Mouse (Mus musculus): ENCODE results near the gene Mlh1. TPM values are rescaled to one million over a fixed set of nuclear protein-coding genes. Genes with fewer than 3 reads are reported as not detected.

Mlh1 gene
- polyA plus RNA-seq, 2 experiments = 33.5 to 52.2 TPM

DNA sequence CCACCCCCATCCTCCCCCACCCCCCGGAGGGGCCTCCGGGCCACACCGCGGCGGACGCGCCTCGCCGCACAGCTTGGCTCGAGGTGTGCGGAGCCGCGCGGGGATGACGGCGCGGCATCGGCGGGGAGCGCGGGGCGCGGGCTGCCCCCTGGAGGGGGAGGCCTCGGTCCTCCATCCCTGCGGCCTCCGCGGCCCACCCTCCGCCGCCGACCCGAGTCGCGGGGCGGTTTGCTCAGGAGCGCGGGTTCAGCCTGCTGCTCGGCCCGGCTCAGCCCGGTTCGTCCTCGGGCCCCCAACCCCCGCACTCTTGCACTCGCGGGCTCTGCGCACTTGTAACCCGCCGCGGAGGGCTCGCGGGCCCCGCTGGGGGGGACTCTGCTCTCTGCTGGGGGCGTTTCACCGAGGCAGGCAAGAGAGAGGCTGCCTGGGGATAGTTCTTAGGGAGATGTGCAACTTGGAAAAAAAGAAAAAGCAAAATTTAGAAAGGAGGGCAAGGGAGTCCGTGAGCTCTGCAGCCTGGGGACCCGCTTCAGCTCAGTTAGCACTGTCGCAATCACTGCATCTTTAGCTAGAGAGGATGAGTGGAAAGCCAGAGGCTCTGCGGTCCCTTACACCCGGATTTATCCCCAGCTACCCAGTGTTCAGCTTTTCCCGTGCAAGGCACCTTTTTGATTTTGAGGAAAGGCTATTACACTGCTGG, 41.0 kb upstream of the Mlh1 start:
- ATAC-seq (ENCODE audit: low FRiP score, low read depth) = peak; percentile 34; the same call in 1 of the 2 replicates
- DNase-seq (ENCODE audit: low spot score) = no peak
- peak overlapping the region; percentile 47 for H3K9ac ChIP-seq (ENCODE audit: low read depth, low read length, severe bottlenecking)
- H3K4me2 ChIP-seq (replicated peaks; ENCODE audit: low read depth, low read length, severe bottlenecking) = peak overlapping the region; percentile 89
- H3K4me3 ChIP-seq (replicated peaks; ENCODE audit: low read length) = peak overlapping the region; percentile 51
- H3K27me3 ChIP-seq (ENCODE audit: control insufficient read depth, insufficient read depth, low read length) = peaks cover 55% of the 10 kb centered on the region
- H3K9me3 ChIP-seq (ENCODE audit: control insufficient read depth, low read length) = peaks cover 14% of the 10 kb centered on the region; the same call in 1 of the 2 replicates
- no peak for TF ChIP-seq POLR2A (IDR thresholded peaks at IDR 0.05; ENCODE audit: borderline replicate concordance, extremely low read depth, insufficient read depth, insufficient read length)
- H3K27ac ChIP-seq (replicated peaks; ENCODE audit: low read depth, low read length) = no peak overlapping the region
- H3K4me1 ChIP-seq (ENCODE audit: control insufficient read depth, insufficient read depth, low read length) = 0 out of 2 replicates have a peak, but pooled peaks cover 6% of the 10 kb centered on the region
- under 1% methylated on average over 35 of the region's 59 CpGs for WGBS
- H3K36me3 ChIP-seq (ENCODE audit: control insufficient read depth, insufficient read depth, low read length) = no peaks in the 10 kb centered on the region

DNA sequence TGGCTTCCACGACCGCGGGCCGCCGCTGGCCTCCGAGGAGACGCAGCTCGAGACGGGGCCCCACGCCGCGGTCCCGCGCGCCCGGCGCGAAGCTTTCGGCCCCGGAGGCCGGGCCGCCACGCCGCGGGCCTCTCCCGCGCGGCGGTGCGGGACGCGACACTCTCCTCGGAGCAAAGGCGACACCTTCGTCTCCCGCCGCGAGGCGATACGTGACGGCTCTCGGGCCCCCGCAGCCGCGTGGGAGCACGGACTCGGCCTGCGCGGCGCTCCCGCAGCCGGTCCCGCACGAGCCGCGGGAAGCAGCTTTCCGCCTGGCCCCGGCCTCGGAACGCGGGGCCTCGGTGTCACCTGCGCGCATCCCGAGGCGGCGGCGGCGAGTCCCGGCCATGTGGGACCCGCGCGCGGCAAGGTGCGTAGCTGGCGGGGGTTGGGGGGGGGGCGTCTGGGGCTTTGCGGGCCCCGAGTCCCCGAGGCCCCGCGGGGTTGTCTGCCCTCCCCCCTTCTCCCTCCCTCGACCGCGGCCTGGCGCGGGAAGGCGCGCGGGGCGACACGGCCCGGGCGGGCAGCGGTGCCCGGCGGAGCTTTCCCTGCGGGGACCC, 40.4 kb upstream of the Mlh1 start:
- Histone ChIP-seq H3K27ac (replicated peaks; ENCODE audit: low read depth, low read length) (no peak overlapping the region), H3K27me3 (ENCODE audit: control insufficient read depth, insufficient read depth, low read length) (peaks cover 55% of the 10 kb centered on the region)
- ATAC-seq (ENCODE audit: low FRiP score, low read depth) = peak; percentile 26; the same call in 1 of the 2 replicates

DNA sequence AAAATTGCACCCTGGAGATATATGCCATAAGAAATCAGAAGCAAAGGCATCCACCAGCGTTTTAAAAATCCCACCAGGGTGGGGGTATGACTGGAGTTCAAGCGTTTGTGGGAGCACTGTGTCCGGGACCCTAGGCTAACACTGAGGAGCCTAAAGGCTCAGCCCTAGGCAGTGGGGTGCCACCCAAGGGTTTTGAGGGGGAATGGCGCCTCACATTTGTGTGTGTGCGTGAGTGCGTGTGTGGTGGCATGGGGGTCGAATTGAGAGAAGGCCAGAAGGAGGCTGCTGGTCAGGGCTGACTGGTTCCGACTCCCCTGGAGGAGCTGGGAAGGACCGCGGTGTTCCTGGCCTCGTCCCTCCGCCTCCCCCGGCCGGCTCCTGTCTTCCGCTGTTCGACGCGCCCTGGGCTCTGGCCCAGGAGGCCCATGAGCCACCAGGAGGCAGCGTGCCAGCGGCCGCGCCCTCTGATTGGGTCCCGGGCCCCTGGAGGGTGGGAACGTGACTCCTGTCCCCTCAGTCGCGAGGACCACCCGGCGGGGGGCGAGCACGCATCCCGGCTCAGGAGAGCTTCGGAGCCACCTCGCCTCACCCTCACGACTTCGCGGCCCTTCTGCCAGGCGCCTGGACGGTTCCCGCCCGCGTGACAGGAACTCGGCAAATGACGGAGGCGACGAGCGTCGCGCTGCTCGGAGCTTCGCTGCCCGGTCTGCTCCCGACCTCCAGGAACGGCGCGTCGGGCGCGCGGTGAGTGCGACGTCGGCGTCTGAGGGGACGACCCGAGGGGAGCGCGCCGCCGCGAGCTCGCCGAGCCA, 39.6 kb upstream of the Mlh1 start, which contains the start of gene Trank1:
Gene Trank1 (plus strand): TSS at position 709 of the 812 bp plus-strand sequence.
- H3K4me1 ChIP-seq (ENCODE audit: control insufficient read depth, insufficient read depth, low read length) = 0 out of 2 replicates have a peak, but pooled peaks cover 6% of the 10 kb centered on the region
- H3K4me2 ChIP-seq (replicated peaks; ENCODE audit: low read depth, low read length, severe bottlenecking) = peak within 1 kb of the TSS; percentile 89
- no peak within 1 kb of the TSS for H3K27ac ChIP-seq (replicated peaks; ENCODE audit: low read depth, low read length)
- H3K36me3 ChIP-seq (ENCODE audit: control insufficient read depth, insufficient read depth, low read length) = no peaks in the 10 kb centered on the region
- peaks cover 55% of the 10 kb centered on the region for H3K27me3 ChIP-seq (ENCODE audit: control insufficient read depth, insufficient read depth, low read length)
- ATAC-seq (ENCODE audit: low FRiP score, low read depth) (no peak), DNase-seq (ENCODE audit: low spot score) (no peak)
- TF ChIP-seq POLR2A (IDR thresholded peaks at IDR 0.05; ENCODE audit: borderline replicate concordance, extremely low read depth, insufficient read depth, insufficient read length) = no peak
- 11% methylated on average over 62 of the region's 72 CpGs for WGBS
- peaks cover 14% of the 10 kb centered on the region; the same call in 1 of the 2 replicates for H3K9me3 ChIP-seq (ENCODE audit: control insufficient read depth, low read length)
- H3K4me3 ChIP-seq (replicated peaks; ENCODE audit: low read length) = peak within 1 kb of the TSS; percentile 51
- H3K9ac ChIP-seq (ENCODE audit: low read depth, low read length, severe bottlenecking) = peak within 1 kb of the TSS; percentile 47

More for the DNA sequence above, 40.4 kb upstream of the Mlh1 start:
- WGBS = 6% methylated on average over 21 of the region's 98 CpGs
- Histone ChIP-seq H3K4me2 (replicated peaks; ENCODE audit: low read depth, low read length, severe bottlenecking) (peak overlapping the region; percentile 89), H3K9me3 (ENCODE audit: control insufficient read depth, low read length) (peaks cover 14% of the 10 kb centered on the region; the same call in 1 of the 2 replicates), H3K4me3 (replicated peaks; ENCODE audit: low read length) (peak overlapping the region; percentile 51), H3K9ac (ENCODE audit: low read depth, low read length, severe bottlenecking) (peak overlapping the region; percentile 47), H3K4me1 (ENCODE audit: control insufficient read depth, insufficient read depth, low read length) (0 out of 2 replicates have a peak, but pooled peaks cover 6% of the 10 kb centered on the region), H3K36me3 (ENCODE audit: control insufficient read depth, insufficient read depth, low read length) (no peaks in the 10 kb centered on the region)
- TF ChIP-seq POLR2A (IDR thresholded peaks at IDR 0.05; ENCODE audit: borderline replicate concordance, extremely low read depth, insufficient read depth, insufficient read length) = no peak
- no peak for DNase-seq (ENCODE audit: low spot score)

DNA sequence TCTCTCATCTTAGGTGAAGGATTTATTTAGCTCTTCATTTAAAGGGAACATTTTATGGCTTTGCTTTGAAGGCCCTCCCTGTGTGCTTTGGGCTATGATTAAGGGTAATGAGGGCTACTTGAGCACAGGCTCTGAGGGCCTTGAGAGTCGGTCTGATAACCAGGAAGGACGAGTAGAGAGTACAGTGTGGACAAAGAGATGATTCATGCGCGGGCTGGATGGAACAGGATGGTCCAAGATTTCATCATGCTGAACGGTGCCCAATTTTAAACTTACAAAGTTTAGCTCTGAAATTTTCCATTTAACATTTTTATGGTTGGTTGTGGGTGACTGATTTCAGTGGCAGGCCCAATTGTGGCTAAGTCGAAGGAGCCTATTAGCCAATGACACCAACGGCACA, 34.6 kb upstream of the Mlh1 start:
- Histone ChIP-seq H3K9ac (ENCODE audit: low read depth, low read length, severe bottlenecking) (no peak overlapping the region), H3K4me3 (replicated peaks; ENCODE audit: low read length) (no peak overlapping the region), H3K4me1 (ENCODE audit: control insufficient read depth, insufficient read depth, low read length) (0 out of 2 replicates have a peak, but pooled peaks cover 1% of the 10 kb centered on the region), H3K9me3 (ENCODE audit: control insufficient read depth, low read length) (peaks cover 13% of the 10 kb centered on the region; the same call in 1 of the 2 replicates), H3K27me3 (ENCODE audit: control insufficient read depth, insufficient read depth, low read length) (peaks cover 18% of the 10 kb centered on the region), H3K27ac (replicated peaks; ENCODE audit: low read depth, low read length) (no peak overlapping the region), H3K36me3 (ENCODE audit: control insufficient read depth, insufficient read depth, low read length) (no peaks in the 10 kb centered on the region), H3K4me2 (replicated peaks; ENCODE audit: low read depth, low read length, severe bottlenecking) (no peak overlapping the region)
- 65% methylated on average over 7 of the region's 7 CpGs for WGBS
- ATAC-seq (ENCODE audit: low FRiP score, low read depth) (no peak), DNase-seq (ENCODE audit: low spot score) (no peak)
- TF ChIP-seq POLR2A (IDR thresholded peaks at IDR 0.05; ENCODE audit: borderline replicate concordance, extremely low read depth, insufficient read depth, insufficient read length) = no peak

DNA sequence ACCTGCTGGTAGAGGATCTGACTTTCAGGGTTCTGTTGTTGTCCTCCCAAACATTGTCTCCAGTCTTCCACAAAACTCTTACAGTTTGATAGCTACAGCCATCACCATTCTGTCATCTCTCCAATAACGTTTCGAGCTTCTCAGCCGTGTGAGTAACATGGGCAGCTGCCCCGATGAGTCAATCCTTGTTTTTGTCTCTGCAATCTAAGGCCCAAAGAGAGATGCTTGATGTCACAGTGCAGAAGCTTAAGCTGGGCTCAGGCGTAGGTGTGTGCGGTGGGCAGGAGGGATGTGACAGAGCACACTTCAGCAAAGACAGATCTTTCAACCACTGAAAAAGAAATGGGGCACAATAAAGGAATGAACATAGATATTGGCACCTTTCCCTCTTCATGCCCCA, 32.4 kb upstream of the Mlh1 start:
- Histone ChIP-seq H3K27ac (replicated peaks; ENCODE audit: low read depth, low read length) (no peak overlapping the region), H3K27me3 (ENCODE audit: control insufficient read depth, insufficient read depth, low read length) (no peaks in the 10 kb centered on the region), H3K4me2 (replicated peaks; ENCODE audit: low read depth, low read length, severe bottlenecking) (no peak overlapping the region), H3K4me3 (replicated peaks; ENCODE audit: low read length) (no peak overlapping the region), H3K9me3 (ENCODE audit: control insufficient read depth, low read length) (no peaks in the 10 kb centered on the region), H3K36me3 (ENCODE audit: control insufficient read depth, insufficient read depth, low read length) (no peaks in the 10 kb centered on the region), H3K9ac (ENCODE audit: low read depth, low read length, severe bottlenecking) (no peak overlapping the region), H3K4me1 (ENCODE audit: control insufficient read depth, insufficient read depth, low read length) (no peaks in the 10 kb centered on the region)
- ATAC-seq (ENCODE audit: low FRiP score, low read depth) (no peak), DNase-seq (ENCODE audit: low spot score) (no peak)
- no peak for TF ChIP-seq POLR2A (IDR thresholded peaks at IDR 0.05; ENCODE audit: borderline replicate concordance, extremely low read depth, insufficient read depth, insufficient read length)
- WGBS = 93% methylated on average over 6 of the region's 6 CpGs

Measured in limb, embryonic 14.5 days (tissue).